Mouse (Mus musculus): ENCODE measurements at regions not wholly inside any gene's neighbourhood (a gene's known extent, or its start where the extent isn't known, plus 50 kb on each side); places are given as distances from the start of the nearest gene placed in this dataset.
A peak's percentile ranks its signal among the peaks of the same experiment; 100 is the strongest.

GRCm38 (mm10) chr13:116527037-116527436 is 217.5 kb upstream of the Isl1 start:
- ATAC-seq (ENCODE audit: low read depth), result no peak
- Histone ChIP-seq H3K27me3 (ENCODE audit: control insufficient read depth, insufficient read depth, low read length) (no peaks in the 10 kb centered on the region), H3K27ac (ENCODE audit: low read depth, low read length) (no peak overlapping the region), H3K4me2 (ENCODE audit: low read depth, low read length) (no peak overlapping the region), H3K4me3 (ENCODE audit: low read depth, low read length) (no peak overlapping the region), H3K36me3 (ENCODE audit: control insufficient read depth, insufficient read depth, low read length) (no peaks in the 10 kb centered on the region), H3K4me1 (ENCODE audit: control insufficient read depth, insufficient read depth, low read length) (no peaks in the 10 kb centered on the region), H3K9ac (replicated peaks; ENCODE audit: low read depth, low read length) (no peak overlapping the region), H3K9me3 (ENCODE audit: control insufficient read depth, low read length) (no peaks in the 10 kb centered on the region)
- 70% methylated on average over 7 of the region's 7 CpGs for WGBS

- H3K4me1 ChIP-seq (ENCODE audit: control insufficient read depth, insufficient read depth, low read length), result no peaks in the 10 kb centered on the region
- H3K36me3 ChIP-seq (ENCODE audit: control insufficient read depth, insufficient read depth, low read length), result no peaks in the 10 kb centered on the region
- H3K27me3 ChIP-seq (ENCODE audit: control insufficient read depth, insufficient read depth, low read length), result no peaks in the 10 kb centered on the region
- 1% methylated on average over 8 of the region's 8 CpGs for WGBS
- H3K4me2 ChIP-seq (ENCODE audit: low read depth, low read length), result no peak overlapping the region
- no peak overlapping the region for H3K27ac ChIP-seq (ENCODE audit: low read depth, low read length)
- ATAC-seq (ENCODE audit: low read depth), result peak; percentile 65; the same call in 1 of the 2 replicates
- H3K4me3 ChIP-seq (ENCODE audit: low read depth, low read length), result no peak overlapping the region
- H3K9ac ChIP-seq (replicated peaks; ENCODE audit: low read depth, low read length), result no peak overlapping the region
- H3K9me3 ChIP-seq (ENCODE audit: control insufficient read depth, low read length), result no peaks in the 10 kb centered on the region
Observed at GRCm38 (mm10) chr13:116523713-116524303, 214.3 kb upstream of the Isl1 start.

- WGBS, result 5% methylated on average over 13 of the region's 13 CpGs
- ATAC-seq (ENCODE audit: low read depth), result peak; percentile 79
- H3K9ac ChIP-seq (replicated peaks; ENCODE audit: low read depth, low read length), result 0 out of 2 replicates have a peak overlapping the region, but pooled peaks have one; percentile 11
Observed at GRCm38 (mm10) chr13:116514640-116515311, 205.3 kb upstream of the Isl1 start.

GRCm38 (mm10) chr13:116514256-116514639 is 204.8 kb upstream of the Isl1 start:
- H3K9me3 ChIP-seq (ENCODE audit: control insufficient read depth, low read length), result no peaks in the 10 kb centered on the region
- 0 out of 2 replicates have a peak overlapping the region, but pooled peaks have one; percentile 11 for H3K9ac ChIP-seq (replicated peaks; ENCODE audit: low read depth, low read length)
- ATAC-seq (ENCODE audit: low read depth), result peak; percentile 11; the same call in 1 of the 2 replicates
- H3K4me2 ChIP-seq (ENCODE audit: low read depth, low read length), result peak overlapping the region; percentile 41
- H3K4me1 ChIP-seq (ENCODE audit: control insufficient read depth, insufficient read depth, low read length), result peaks cover 3% of the 10 kb centered on the region; the same call in 1 of the 2 replicates
- no peak overlapping the region for H3K4me3 ChIP-seq (ENCODE audit: low read depth, low read length)
- 46% methylated on average over 7 of the region's 7 CpGs for WGBS
- no peaks in the 10 kb centered on the region for H3K27me3 ChIP-seq (ENCODE audit: control insufficient read depth, insufficient read depth, low read length)
- no peaks in the 10 kb centered on the region for H3K36me3 ChIP-seq (ENCODE audit: control insufficient read depth, insufficient read depth, low read length)
- no peak overlapping the region for H3K27ac ChIP-seq (ENCODE audit: low read depth, low read length)

More at GRCm38 (mm10) chr13:116514640-116515311, 205.3 kb upstream of the Isl1 start:
- Histone ChIP-seq H3K4me3 (ENCODE audit: low read depth, low read length) (no peak overlapping the region), H3K4me1 (ENCODE audit: control insufficient read depth, insufficient read depth, low read length) (peaks cover 3% of the 10 kb centered on the region; the same call in 1 of the 2 replicates), H3K36me3 (ENCODE audit: control insufficient read depth, insufficient read depth, low read length) (no peaks in the 10 kb centered on the region), H3K27me3 (ENCODE audit: control insufficient read depth, insufficient read depth, low read length) (no peaks in the 10 kb centered on the region), H3K4me2 (ENCODE audit: low read depth, low read length) (peak overlapping the region; percentile 41), H3K27ac (ENCODE audit: low read depth, low read length) (no peak overlapping the region), H3K9me3 (ENCODE audit: control insufficient read depth, low read length) (no peaks in the 10 kb centered on the region)

GRCm38 (mm10) chr13:116512398-116512797 is 202.9 kb upstream of the Isl1 start:
- no peak overlapping the region for H3K4me2 ChIP-seq (ENCODE audit: low read depth, low read length)
- no peaks in the 10 kb centered on the region for H3K27me3 ChIP-seq (ENCODE audit: control insufficient read depth, insufficient read depth, low read length)
- H3K4me1 ChIP-seq (ENCODE audit: control insufficient read depth, insufficient read depth, low read length), result peaks cover 3% of the 10 kb centered on the region; the same call in 1 of the 2 replicates
- no peaks in the 10 kb centered on the region for H3K36me3 ChIP-seq (ENCODE audit: control insufficient read depth, insufficient read depth, low read length)
- no peak overlapping the region for H3K4me3 ChIP-seq (ENCODE audit: low read depth, low read length)
- H3K9ac ChIP-seq (replicated peaks; ENCODE audit: low read depth, low read length), result no peak overlapping the region
- no peak for ATAC-seq (ENCODE audit: low read depth)
- H3K9me3 ChIP-seq (ENCODE audit: control insufficient read depth, low read length), result no peaks in the 10 kb centered on the region
- 78% methylated on average over 4 of the region's 4 CpGs for WGBS
- no peak overlapping the region for H3K27ac ChIP-seq (ENCODE audit: low read depth, low read length)

GRCm38 (mm10) chr13:116508213-116508811 is 198.8 kb upstream of the Isl1 start:
- Histone ChIP-seq H3K9me3 (ENCODE audit: control insufficient read depth, low read length) (no peaks in the 10 kb centered on the region), H3K27ac (ENCODE audit: low read depth, low read length) (no peak overlapping the region), H3K4me3 (ENCODE audit: low read depth, low read length) (no peak overlapping the region), H3K4me1 (ENCODE audit: control insufficient read depth, insufficient read depth, low read length) (no peaks in the 10 kb centered on the region), H3K27me3 (ENCODE audit: control insufficient read depth, insufficient read depth, low read length) (no peaks in the 10 kb centered on the region), H3K9ac (replicated peaks; ENCODE audit: low read depth, low read length) (no peak overlapping the region), H3K4me2 (ENCODE audit: low read depth, low read length) (no peak overlapping the region), H3K36me3 (ENCODE audit: control insufficient read depth, insufficient read depth, low read length) (no peaks in the 10 kb centered on the region)
- WGBS, result 46% methylated on average over 7 of the region's 7 CpGs
- no peak for ATAC-seq (ENCODE audit: low read depth)

- Histone ChIP-seq H3K27ac (ENCODE audit: low read depth, low read length) (no peak overlapping the region), H3K27me3 (ENCODE audit: control insufficient read depth, insufficient read depth, low read length) (no peaks in the 10 kb centered on the region), H3K9ac (replicated peaks; ENCODE audit: low read depth, low read length) (no peak overlapping the region), H3K4me2 (ENCODE audit: low read depth, low read length) (0 out of 2 replicates have a peak overlapping the region, but pooled peaks have one; percentile 4), H3K4me3 (ENCODE audit: low read depth, low read length) (no peak overlapping the region), H3K4me1 (ENCODE audit: control insufficient read depth, insufficient read depth, low read length) (peaks cover 7% of the 10 kb centered on the region), H3K36me3 (ENCODE audit: control insufficient read depth, insufficient read depth, low read length) (no peaks in the 10 kb centered on the region), H3K9me3 (ENCODE audit: control insufficient read depth, low read length) (no peaks in the 10 kb centered on the region)
- ATAC-seq (ENCODE audit: low read depth), result peak; percentile 86
- WGBS, result 26% methylated on average over 6 of the region's 6 CpGs
Observed at GRCm38 (mm10) chr13:116497659-116498414, 188.3 kb upstream of the Isl1 start.

GRCm38 (mm10) chr13:116495641-116496040 is 186.2 kb upstream of the Isl1 start:
- no peak overlapping the region for H3K27ac ChIP-seq (ENCODE audit: low read depth, low read length)
- ATAC-seq (ENCODE audit: low read depth), result peak; percentile 52; the same call in 1 of the 2 replicates
- no peaks in the 10 kb centered on the region for H3K9me3 ChIP-seq (ENCODE audit: control insufficient read depth, low read length)
- no peak overlapping the region for H3K9ac ChIP-seq (replicated peaks; ENCODE audit: low read depth, low read length)
- WGBS, result 6% methylated on average over 2 of the region's 2 CpGs
- peaks cover 7% of the 10 kb centered on the region for H3K4me1 ChIP-seq (ENCODE audit: control insufficient read depth, insufficient read depth, low read length)
- no peaks in the 10 kb centered on the region for H3K27me3 ChIP-seq (ENCODE audit: control insufficient read depth, insufficient read depth, low read length)
- no peak overlapping the region for H3K4me3 ChIP-seq (ENCODE audit: low read depth, low read length)
- no peak overlapping the region for H3K4me2 ChIP-seq (ENCODE audit: low read depth, low read length)
- no peaks in the 10 kb centered on the region for H3K36me3 ChIP-seq (ENCODE audit: control insufficient read depth, insufficient read depth, low read length)
